ENCODE assay signal across 35 mouse cellular contexts in the genomic region with DNA sequence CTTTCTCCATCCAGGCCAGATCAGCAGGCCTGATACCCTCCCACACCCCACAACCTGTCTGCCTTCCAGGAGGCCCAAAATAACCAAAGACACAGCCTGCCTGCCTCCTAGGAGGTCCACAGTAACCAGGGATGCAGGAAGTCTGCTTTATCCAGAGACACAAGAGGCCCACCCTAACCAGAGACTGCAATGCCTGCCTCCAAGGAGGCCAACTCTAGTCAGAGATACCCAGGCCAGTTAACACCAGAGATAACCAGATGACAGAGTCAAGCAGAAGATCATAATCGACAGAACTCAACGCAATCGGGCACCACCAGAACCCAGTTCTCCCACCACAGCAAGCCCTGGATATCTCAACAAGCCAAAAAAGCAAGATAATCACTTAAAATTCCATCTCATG.
"Had no signal": no experiment of that assay in that cellular context is flagged by ENCODE, and none has a peak within 500 bp of the region (broad histone marks: within the 10 kb centered on the region; RNA-seq: fewer than 3 reads in every experiment).

No protein-coding gene starts in this region.

- H3K4me3 ChIP-seq: heart, embryonic 10.5 days; heart, embryonic 12.5 days; heart, embryonic 13.5 days; heart, embryonic 15.5 days; hindbrain, embryonic 10.5 days; hindbrain, embryonic 12.5 days; hindbrain, embryonic 13.5 days; hindbrain, embryonic 15.5 days; intestine, embryonic 15.5 days; kidney, embryonic 15.5 days; layer of hippocampus, adult 2 months had no signal

- H3K9ac ChIP-seq: heart, embryonic 12.5 days; heart, embryonic 13.5 days; heart, embryonic 15.5 days; hindbrain, embryonic 12.5 days; hindbrain, embryonic 13.5 days; hindbrain, embryonic 14.5 days; hindbrain, embryonic 15.5 days; intestine, embryonic 15.5 days; kidney, embryonic 15.5 days had no signal

- H3K9me3 ChIP-seq: heart, embryonic 10.5 days; heart, embryonic 12.5 days; heart, embryonic 13.5 days; heart, embryonic 15.5 days; hindbrain, embryonic 10.5 days; hindbrain, embryonic 12.5 days; hindbrain, embryonic 13.5 days; hindbrain, embryonic 15.5 days; intestine, embryonic 15.5 days; kidney, embryonic 15.5 days had no signal

- H3K27me3 ChIP-seq: heart, embryonic 12.5 days; heart, embryonic 13.5 days; heart, embryonic 15.5 days; hindbrain, embryonic 12.5 days; hindbrain, embryonic 13.5 days; hindbrain, embryonic 15.5 days; intestine, embryonic 15.5 days; kidney, embryonic 15.5 days had no signal

- H3K4me1 ChIP-seq: heart, embryonic 10.5 days; heart, embryonic 12.5 days; heart, embryonic 13.5 days; heart, embryonic 15.5 days; hindbrain, embryonic 10.5 days; hindbrain, embryonic 12.5 days; hindbrain, embryonic 13.5 days; hindbrain, embryonic 15.5 days; intestine, embryonic 15.5 days; kidney, embryonic 15.5 days had no signal

- H3K36me3 ChIP-seq: intestine, embryonic 15.5 days; kidney, embryonic 15.5 days had no signal

- H3K4me2 ChIP-seq: heart, embryonic 11.5 days; heart, embryonic 12.5 days; heart, embryonic 13.5 days; heart, embryonic 15.5 days; hindbrain, embryonic 12.5 days; hindbrain, embryonic 13.5 days; hindbrain, embryonic 14.5 days; hindbrain, embryonic 15.5 days; intestine, embryonic 15.5 days; kidney, embryonic 15.5 days had no signal

- ATAC-seq: hindbrain, embryonic 16.5 days; hindbrain, postnatal 0 days; inflammation-experienced regulatory T-cells, adult 6 months; intestine, embryonic 15.5 days; intestine, embryonic 16.5 days; intestine, postnatal 0 days had no signal

- H3K27ac ChIP-seq: heart, embryonic 10.5 days; heart, embryonic 13.5 days; heart, embryonic 15.5 days; hindbrain, embryonic 10.5 days; hindbrain, embryonic 12.5 days; hindbrain, embryonic 13.5 days; hindbrain, embryonic 14.5 days; hindbrain, embryonic 15.5 days; hindbrain, postnatal 0 days; intestine, embryonic 15.5 days; kidney, embryonic 15.5 days; kidney, postnatal 0 days; layer of hippocampus, adult 2 months had no signal

- DNase-seq: heart, postnatal 10 days; heart, postnatal 14 days; heart, postnatal 36 days; heart, postnatal 4 days; kidney, adult 11 months; kidney, adult 18-20 months; kidney, adult 2 months; kidney, adult 8-10 months; kidney, adult 9 months; kidney, postnatal 10 days; kidney, postnatal 14 days; kidney, postnatal 25 days; kidney, postnatal 36 days; kidney, postnatal 4 days; layer of hippocampus, adult 9-11 months; layer of hippocampus, postnatal 36 days had no signal
